Mouse (Mus musculus): ENCODE results near the gene Klhdc9.

GRCm38 (mm10) chr1:171372880-171373279, 12.3 kb upstream of the Klhdc9 start:
- TF ChIP-seq FLI1 (IDR thresholded peaks at IDR 0.05; ENCODE audit: low read length) (no peak), GATA1 (IDR thresholded peaks at IDR 0.05; ENCODE audit: borderline replicate concordance, low read length) (no peak)

Data from megakaryocyte, embryonic 14.5 days (primary cell).